Mouse (Mus musculus): Measurements from ENCODE around the gene Rnf169. TPM values are rescaled to one million over a fixed set of nuclear protein-coding genes. Genes with fewer than 3 reads are reported as not detected.

Rnf169 gene
- polyA plus RNA-seq, 1 experiment from 2014 or later: 7.1 TPM

DNA sequence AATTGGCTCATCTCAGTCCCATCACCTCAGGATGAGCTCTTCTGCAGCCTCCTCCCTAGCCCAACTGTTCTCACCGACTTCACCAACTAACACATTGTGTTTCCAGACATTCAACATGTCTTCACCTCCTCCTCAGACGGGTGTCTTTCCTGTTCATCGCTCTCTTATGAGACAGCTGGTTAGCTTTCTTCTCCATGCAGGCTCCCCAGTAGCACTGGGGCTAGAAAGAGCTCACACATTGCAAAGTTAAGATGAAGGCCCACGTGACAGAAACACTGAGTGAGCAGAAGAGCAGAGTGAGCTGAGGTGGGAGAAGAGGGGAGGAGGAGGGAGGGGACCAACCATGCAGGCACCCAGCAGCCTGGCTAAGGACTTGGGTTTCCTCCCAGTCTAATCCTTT is 78.0 kb downstream of the Rnf169 start:
- WGBS: 74% methylated on average over 4 of the region's 4 CpGs
- Histone ChIP-seq H3K9ac (no peak overlapping the region), H3K27me3 (no peaks in the 10 kb centered on the region), H3K4me3 (replicated peaks) (no peak overlapping the region), H3K4me2 (no peak overlapping the region), H3K27ac (no peak overlapping the region), H3K4me1 (peaks cover 5% of the 10 kb centered on the region; the same call in 1 of the 2 replicates), H3K36me3 (replicated peaks) (no peaks in the 10 kb centered on the region), H3K9me3 (no peaks in the 10 kb centered on the region)
- no peak for ATAC-seq (ENCODE audit: low FRiP score)

DNA sequence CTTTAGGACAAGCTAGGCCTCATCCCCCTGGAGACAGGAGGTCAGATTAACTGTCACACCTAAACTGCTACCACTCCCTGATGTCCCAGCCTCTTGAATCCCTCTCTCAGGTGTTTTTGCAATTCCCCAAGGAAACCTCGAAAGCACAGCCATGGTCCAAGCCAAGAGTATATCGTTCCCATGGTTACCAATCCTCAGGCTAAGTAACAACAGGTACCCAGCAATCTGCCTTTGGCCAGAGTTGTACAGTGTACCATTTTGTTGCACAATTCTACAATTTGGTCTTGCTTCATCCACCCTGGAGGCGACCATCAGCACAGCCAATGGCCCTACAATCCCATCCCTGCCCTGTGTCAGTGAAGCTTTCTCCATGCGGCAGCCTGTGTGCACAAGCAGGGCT is 83.3 kb downstream of the Rnf169 start:
- Histone ChIP-seq H3K36me3 (replicated peaks) (no peaks in the 10 kb centered on the region), H3K27ac (no peak overlapping the region), H3K9me3 (no peaks in the 10 kb centered on the region), H3K4me3 (replicated peaks) (no peak overlapping the region), H3K4me1 (peaks cover 9% of the 10 kb centered on the region; the same call in 1 of the 2 replicates), H3K4me2 (no peak overlapping the region), H3K9ac (no peak overlapping the region), H3K27me3 (no peaks in the 10 kb centered on the region)
- no peak for ATAC-seq (ENCODE audit: low FRiP score)
- WGBS: 76% methylated on average over 4 of the region's 4 CpGs

DNA sequence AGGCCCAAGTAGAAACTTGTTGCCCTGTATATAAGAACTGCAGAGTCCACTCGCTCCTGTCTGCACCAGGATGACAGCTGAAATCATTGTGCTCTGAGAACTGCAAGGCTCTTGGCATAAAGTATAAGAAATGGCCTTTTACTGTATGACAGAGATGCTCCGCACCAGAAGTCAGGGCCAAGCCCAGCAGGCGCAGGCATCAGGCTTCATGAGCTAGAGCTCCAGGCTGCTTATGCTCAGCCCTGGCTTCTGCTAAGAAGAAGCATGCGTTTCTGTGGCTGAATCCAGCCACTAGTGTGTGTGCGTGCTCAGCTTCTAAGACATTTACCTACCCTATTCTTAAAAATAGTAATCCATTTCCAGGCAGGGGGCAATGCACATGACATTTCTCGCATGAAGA is 85.8 kb downstream of the Rnf169 start:
- ATAC-seq (ENCODE audit: low FRiP score): no peak
- 87% methylated on average over 6 of the region's 6 CpGs for WGBS
- Histone ChIP-seq H3K27me3 (no peaks in the 10 kb centered on the region), H3K4me2 (no peak overlapping the region), H3K4me3 (replicated peaks) (no peak overlapping the region), H3K9ac (no peak overlapping the region), H3K4me1 (peaks cover 12% of the 10 kb centered on the region; the same call in 1 of the 2 replicates), H3K9me3 (no peaks in the 10 kb centered on the region), H3K36me3 (replicated peaks) (no peaks in the 10 kb centered on the region), H3K27ac (no peak overlapping the region)

DNA sequence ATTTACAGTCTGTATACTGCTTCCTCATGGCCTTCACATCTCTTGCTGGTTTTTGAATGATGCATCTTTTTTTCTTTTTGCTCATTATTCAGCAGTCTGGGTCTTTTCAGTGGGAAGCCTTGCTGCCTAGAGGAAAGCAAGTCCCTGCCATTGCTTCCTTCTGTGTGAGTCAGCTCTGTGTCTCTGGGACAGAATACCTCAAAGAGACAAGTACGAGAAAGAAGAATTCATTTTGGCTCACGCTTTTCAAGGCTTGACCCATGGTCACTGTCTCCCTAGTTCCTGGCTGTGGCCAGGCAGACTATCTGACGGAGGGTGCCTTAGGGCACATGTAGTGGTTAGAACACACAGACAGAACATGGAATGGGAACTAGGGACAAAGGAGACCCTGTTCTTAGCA is 86.3 kb downstream of the Rnf169 start:
- Histone ChIP-seq H3K36me3 (replicated peaks) (no peaks in the 10 kb centered on the region), H3K9ac (no peak overlapping the region), H3K4me3 (replicated peaks) (no peak overlapping the region), H3K9me3 (no peaks in the 10 kb centered on the region), H3K27me3 (no peaks in the 10 kb centered on the region), H3K4me2 (no peak overlapping the region), H3K27ac (no peak overlapping the region), H3K4me1 (peaks cover 15% of the 10 kb centered on the region; the same call in 1 of the 2 replicates)
- ATAC-seq (ENCODE audit: low FRiP score): no peak
- WGBS: 81% methylated on average over 3 of the region's 3 CpGs

DNA sequence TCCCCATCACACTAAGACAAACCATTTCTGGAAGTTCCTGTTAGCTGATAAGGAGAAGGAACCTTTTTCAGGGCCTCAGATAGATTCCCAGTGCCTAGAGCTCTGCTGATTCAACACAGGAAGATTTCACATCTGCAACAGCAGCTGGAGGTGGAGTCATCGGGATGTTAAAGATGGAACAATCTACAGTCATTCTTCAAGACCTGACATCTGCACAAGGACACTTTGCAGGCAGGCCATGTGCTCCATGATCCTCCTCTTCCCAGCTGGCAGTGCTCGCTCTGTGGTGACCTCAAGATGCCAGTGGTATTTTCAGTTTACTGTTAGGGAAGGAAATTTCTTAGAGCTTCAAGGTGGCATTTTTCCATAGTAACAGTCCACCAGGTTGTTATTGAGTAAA is 87.9 kb downstream of the Rnf169 start:
- H3K4me1 ChIP-seq: peaks cover 15% of the 10 kb centered on the region; the same call in 1 of the 2 replicates
- no peaks in the 10 kb centered on the region for H3K36me3 ChIP-seq (replicated peaks)
- no peak overlapping the region for H3K9ac ChIP-seq
- ATAC-seq (ENCODE audit: low FRiP score): no peak
- no peaks in the 10 kb centered on the region for H3K27me3 ChIP-seq
- H3K9me3 ChIP-seq: no peaks in the 10 kb centered on the region
- no peak overlapping the region for H3K4me2 ChIP-seq
- no peak overlapping the region for H3K27ac ChIP-seq
- 97% methylated on average over 2 of the region's 2 CpGs for WGBS
- H3K4me3 ChIP-seq (replicated peaks): no peak overlapping the region

DNA sequence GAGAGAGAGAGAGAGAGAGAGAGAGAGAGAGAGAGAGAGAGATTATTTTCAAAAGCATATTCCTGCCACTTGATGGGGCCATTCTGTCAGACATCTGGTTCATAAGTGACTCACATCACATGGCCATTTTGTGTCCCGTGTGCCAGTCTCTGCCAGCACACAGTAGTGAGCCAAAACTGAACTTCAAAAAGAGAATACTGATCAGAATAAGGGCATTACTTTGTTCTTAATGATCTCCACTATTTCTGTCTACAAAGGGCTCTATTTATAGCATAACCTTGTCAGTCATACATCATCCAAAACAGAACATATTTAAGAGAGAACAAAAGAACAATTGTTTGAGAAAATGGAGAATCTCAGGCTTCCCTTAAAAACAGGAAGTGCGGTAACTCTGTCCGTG is 88.8 kb downstream of the Rnf169 start:
- H3K27ac ChIP-seq: no peak overlapping the region
- no peaks in the 10 kb centered on the region for H3K27me3 ChIP-seq
- H3K9me3 ChIP-seq: no peaks in the 10 kb centered on the region
- WGBS: 74% methylated on average over 3 of the region's 3 CpGs
- H3K4me1 ChIP-seq: peaks cover 15% of the 10 kb centered on the region; the same call in 1 of the 2 replicates
- H3K9ac ChIP-seq: no peak overlapping the region
- ATAC-seq (ENCODE audit: low FRiP score): no peak
- no peaks in the 10 kb centered on the region for H3K36me3 ChIP-seq (replicated peaks)
- H3K4me2 ChIP-seq: no peak overlapping the region
- H3K4me3 ChIP-seq (replicated peaks): no peak overlapping the region

DNA sequence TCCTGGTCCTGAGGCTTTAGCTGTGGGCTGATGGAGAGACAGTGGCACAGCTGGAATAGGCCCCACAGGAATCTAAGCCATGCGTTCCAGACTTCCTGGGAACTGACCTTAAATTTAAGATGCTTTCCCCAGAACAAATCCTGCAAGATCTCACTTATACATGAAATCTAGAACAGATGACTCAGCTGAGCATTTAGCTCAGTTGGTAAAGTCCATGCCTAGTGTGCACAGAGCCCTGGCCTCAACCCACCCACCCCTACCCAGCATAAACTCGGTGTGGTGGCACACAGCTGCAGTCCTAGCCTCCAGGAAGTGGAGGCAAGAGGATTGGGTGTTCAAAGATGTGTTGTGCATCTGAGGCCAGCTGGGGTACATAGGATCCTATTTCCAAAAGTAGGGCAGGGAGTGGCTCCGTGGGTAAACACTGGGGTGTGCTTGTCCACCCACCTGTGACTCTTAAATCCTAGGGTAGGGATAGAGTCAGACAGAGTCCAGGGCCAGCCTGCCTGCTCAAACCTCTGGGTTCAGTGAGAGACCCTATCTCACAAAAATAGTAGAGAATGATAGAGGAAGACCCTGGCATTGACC is 90.0 kb downstream of the Rnf169 start:
- ATAC-seq (ENCODE audit: low FRiP score): no peak
- Histone ChIP-seq H3K4me2 (no peak overlapping the region), H3K9ac (no peak overlapping the region), H3K27ac (no peak overlapping the region), H3K27me3 (no peaks in the 10 kb centered on the region), H3K4me3 (replicated peaks) (no peak overlapping the region), H3K36me3 (replicated peaks) (no peaks in the 10 kb centered on the region), H3K9me3 (no peaks in the 10 kb centered on the region), H3K4me1 (peaks cover 18% of the 10 kb centered on the region)
- WGBS: 78% methylated on average over 3 of the region's 3 CpGs

DNA sequence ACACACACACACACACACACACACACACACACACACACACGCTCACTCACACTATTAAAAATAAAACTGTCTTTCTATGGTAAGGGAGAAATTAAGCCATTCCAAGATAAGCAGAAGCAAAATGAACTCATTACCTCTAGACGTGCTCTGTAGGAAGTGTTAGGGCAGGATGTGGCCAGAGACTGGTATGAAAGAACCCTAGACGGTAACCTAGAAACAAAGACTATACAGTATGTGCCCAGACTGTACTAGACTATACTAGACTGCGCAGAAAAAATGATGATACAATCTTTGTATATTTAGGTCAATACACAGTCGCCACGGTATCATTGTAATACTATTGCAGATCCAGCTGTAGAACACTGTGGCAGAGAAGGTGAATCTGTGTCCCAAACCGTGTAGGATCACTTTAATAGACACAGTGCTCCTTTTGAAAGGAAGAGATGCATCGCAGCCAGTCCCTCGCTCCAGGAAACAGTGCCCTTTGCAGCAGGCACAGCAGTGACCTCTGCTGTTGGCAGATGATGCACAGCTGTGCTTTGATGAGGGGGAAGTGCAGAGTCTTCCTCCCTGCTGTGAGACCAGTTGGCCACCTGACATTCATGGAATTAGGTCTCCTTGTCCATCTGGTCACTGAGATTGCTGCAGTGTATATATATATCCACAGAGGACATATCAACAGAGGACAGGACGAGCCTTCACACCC is 90.9 kb downstream of the Rnf169 start:
- WGBS: 50% methylated on average over 10 of the region's 10 CpGs
- ATAC-seq (ENCODE audit: low FRiP score): 0 out of 2 replicates have a peak, but pooled peaks have one; percentile 36

DNA sequence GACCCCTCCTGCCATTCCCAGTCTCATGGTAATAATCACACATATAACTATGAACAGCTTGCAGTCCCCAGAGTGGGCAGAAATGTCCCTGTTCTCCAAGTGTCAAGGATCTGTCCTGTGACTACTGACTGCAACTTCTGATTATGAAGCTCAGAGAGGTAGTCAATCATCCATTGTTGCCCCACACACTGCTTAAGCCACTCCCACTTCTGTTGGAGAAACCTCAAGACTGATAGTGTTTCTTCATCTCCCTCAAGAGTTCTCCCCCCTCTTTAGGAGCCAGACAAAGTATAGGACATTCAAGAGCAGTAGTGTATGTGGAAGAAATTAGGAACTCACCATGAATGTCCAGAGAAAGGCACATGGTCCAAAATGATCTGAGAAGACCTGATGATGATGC is 92.5 kb downstream of the Rnf169 start:
- H3K27me3 ChIP-seq: no peaks in the 10 kb centered on the region
- peaks cover 17% of the 10 kb centered on the region for H3K4me1 ChIP-seq
- H3K9me3 ChIP-seq: no peaks in the 10 kb centered on the region
- no peak for ATAC-seq (ENCODE audit: low FRiP score)
- no peak overlapping the region for H3K4me3 ChIP-seq (replicated peaks)
- H3K4me2 ChIP-seq: no peak overlapping the region
- no peak overlapping the region for H3K9ac ChIP-seq
- H3K36me3 ChIP-seq (replicated peaks): no peaks in the 10 kb centered on the region
- no peak overlapping the region for H3K27ac ChIP-seq

More for the DNA sequence above, 90.9 kb downstream of the Rnf169 start:
- Histone ChIP-seq H3K9me3 (no peaks in the 10 kb centered on the region), H3K27ac (no peak overlapping the region), H3K4me2 (no peak overlapping the region), H3K27me3 (no peaks in the 10 kb centered on the region), H3K4me3 (replicated peaks) (no peak overlapping the region), H3K36me3 (replicated peaks) (no peaks in the 10 kb centered on the region), H3K9ac (no peak overlapping the region), H3K4me1 (peaks cover 17% of the 10 kb centered on the region)

DNA sequence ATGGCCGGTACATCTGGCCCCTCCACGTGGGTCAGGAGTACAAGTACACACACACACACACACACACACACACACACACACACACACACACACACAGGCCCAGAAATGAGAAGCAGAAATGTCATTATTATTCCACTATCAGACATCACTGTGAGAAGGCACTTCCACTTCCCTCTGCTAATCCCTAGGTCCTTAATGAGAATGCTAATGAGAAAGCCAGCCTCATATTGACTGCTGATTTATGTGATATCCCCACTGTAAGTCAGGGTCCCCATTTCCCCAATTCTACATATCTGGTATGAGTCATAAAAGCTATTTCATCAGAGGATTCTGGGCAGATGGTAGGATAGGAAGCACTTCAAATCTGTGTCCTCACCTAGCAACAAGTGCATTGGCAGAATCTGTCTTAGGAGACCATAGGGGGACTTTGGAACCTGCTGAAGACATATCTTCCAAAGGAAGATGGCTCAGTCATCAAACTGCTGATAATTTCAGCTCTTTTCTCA is 93.0 kb downstream of the Rnf169 start:
- no peak overlapping the region for H3K9ac ChIP-seq
- no peak overlapping the region for H3K4me3 ChIP-seq (replicated peaks)
- no peaks in the 10 kb centered on the region for H3K27me3 ChIP-seq
- H3K27ac ChIP-seq: no peak overlapping the region
- no peaks in the 10 kb centered on the region for H3K36me3 ChIP-seq (replicated peaks)
- WGBS: 84% methylated on average over 2 of the region's 2 CpGs
- no peak for ATAC-seq (ENCODE audit: low FRiP score)
- no peak overlapping the region for H3K4me2 ChIP-seq
- peaks cover 17% of the 10 kb centered on the region for H3K4me1 ChIP-seq
- H3K9me3 ChIP-seq: no peaks in the 10 kb centered on the region

DNA sequence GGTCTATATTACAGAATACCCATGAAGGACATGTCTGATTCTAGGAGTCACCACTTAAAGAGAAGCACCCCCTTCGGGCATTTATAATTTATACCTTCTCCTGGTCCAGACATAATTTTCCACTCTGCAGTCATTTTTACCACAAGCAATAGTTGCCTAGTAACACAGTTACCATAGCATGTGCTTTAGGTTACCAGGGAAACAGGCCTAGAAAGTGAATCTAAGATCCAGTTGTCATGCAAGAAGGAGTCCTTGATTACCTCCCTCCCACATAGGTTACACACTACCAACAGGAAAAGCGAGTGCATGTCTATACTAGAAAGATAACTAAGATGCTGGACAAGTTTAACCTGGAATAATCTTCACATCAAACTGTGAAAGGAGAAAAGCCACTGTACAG is 102.0 kb downstream of the Rnf169 start:
- no peaks in the 10 kb centered on the region for H3K27me3 ChIP-seq
- H3K4me2 ChIP-seq: no peak overlapping the region
- no peak overlapping the region for H3K4me3 ChIP-seq (replicated peaks)
- H3K4me1 ChIP-seq: no peaks in the 10 kb centered on the region
- WGBS: 70% methylated on average over 2 of the region's 2 CpGs
- ATAC-seq (ENCODE audit: low FRiP score): no peak
- no peak overlapping the region for H3K27ac ChIP-seq
- no peak overlapping the region for H3K9ac ChIP-seq
- H3K9me3 ChIP-seq: no peaks in the 10 kb centered on the region
- H3K36me3 ChIP-seq (replicated peaks): no peaks in the 10 kb centered on the region

DNA sequence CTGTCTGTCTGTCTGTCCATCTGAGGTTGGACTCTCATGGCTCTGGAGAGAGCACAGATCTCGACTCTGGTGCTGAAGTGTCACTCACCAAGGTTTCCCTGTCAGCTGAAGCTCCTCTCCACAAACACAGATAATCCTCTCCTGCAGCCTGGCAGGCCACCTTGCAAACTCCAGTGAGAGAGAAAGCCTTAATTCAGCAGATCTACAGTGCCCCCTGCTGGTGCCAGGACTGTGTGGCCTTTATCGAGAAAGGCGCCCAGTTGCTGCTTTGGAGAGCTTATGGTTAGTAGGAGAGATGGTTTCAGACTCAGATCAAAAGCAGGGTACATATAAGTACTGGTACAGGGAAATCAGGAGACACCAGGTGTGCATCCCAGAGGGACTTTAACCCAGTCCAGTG is 103.9 kb downstream of the Rnf169 start:
- H3K4me2 ChIP-seq: no peak overlapping the region
- H3K36me3 ChIP-seq (replicated peaks): no peaks in the 10 kb centered on the region
- H3K27ac ChIP-seq: no peak overlapping the region
- 1% methylated on average over 3 of the region's 3 CpGs for WGBS
- H3K4me3 ChIP-seq (replicated peaks): no peak overlapping the region
- no peak for ATAC-seq (ENCODE audit: low FRiP score)
- H3K27me3 ChIP-seq: no peaks in the 10 kb centered on the region
- no peaks in the 10 kb centered on the region for H3K9me3 ChIP-seq
- no peaks in the 10 kb centered on the region for H3K4me1 ChIP-seq
- H3K9ac ChIP-seq: no peak overlapping the region

DNA sequence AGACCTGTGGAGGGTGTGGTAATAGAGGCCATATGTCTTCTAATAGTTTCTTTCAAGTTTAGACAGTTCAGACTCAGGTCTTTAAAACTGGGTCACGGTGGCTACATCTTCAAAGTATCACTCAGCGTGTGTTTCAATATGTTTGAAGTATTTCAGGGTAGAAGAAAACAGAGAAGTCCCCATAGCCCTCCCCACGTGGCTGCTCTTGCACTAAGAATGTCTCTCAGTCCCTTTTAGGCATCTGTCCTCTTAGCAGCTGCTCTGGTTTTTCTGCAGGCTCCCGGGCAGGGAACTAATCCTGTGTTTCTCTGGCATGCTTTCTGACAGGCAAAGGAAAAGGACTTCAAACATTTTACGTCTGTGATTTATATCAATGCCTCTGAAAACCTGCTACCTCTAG is 104.4 kb downstream of the Rnf169 start:
- Histone ChIP-seq H3K9ac (no peak overlapping the region), H3K36me3 (replicated peaks) (no peaks in the 10 kb centered on the region), H3K27me3 (no peaks in the 10 kb centered on the region), H3K27ac (no peak overlapping the region), H3K4me1 (no peaks in the 10 kb centered on the region), H3K9me3 (no peaks in the 10 kb centered on the region), H3K4me2 (no peak overlapping the region), H3K4me3 (replicated peaks) (no peak overlapping the region)
- no peak for ATAC-seq (ENCODE audit: low FRiP score)
- 49% methylated on average over 5 of the region's 5 CpGs for WGBS
